Mouse (Mus musculus) olfactory bulb, adult 2 months (tissue): ENCODE results near the gene Banp. TPM values are rescaled to one million over a fixed set of nuclear protein-coding genes. Genes with fewer than 3 reads are reported as not detected.

ENCODE experiments used
- H3K27ac ChIP-seq: fragments of 200-500 bp; 2 replicates; pipeline ENCODE4 v1.5.1; 2012; ENCODE audit warnings: low read depth, low read length; ENCODE audit not compliant: insufficient read depth
- H3K4me1 ChIP-seq: fragments of 200-500 bp; 2 replicates; pipeline ENCODE4 v1.6.1; 2012; ENCODE audit warnings: low read length; ENCODE audit not compliant: control insufficient read depth, insufficient read depth
- H3K4me3 ChIP-seq: fragments of 200-500 bp; 2 replicates; pipeline ENCODE4 v1.5.1; 2012; ENCODE audit warnings: mild to moderate bottlenecking, low read depth, low read length, moderate library complexity; ENCODE audit not compliant: insufficient read depth
- CTCF ChIP-seq: fragments of 200-500 bp; IDR thresholded peaks from 2 replicates; pipeline ENCODE4 v1.5.1; 2012; ENCODE audit warnings: low read depth, mild to moderate bottlenecking, low read length, moderate library complexity; ENCODE audit not compliant: insufficient read depth
- POLR2A ChIP-seq: fragments of 200-500 bp; IDR thresholded peaks from 2 replicates; pipeline ENCODE4 v1.6.1; 2012; ENCODE audit warnings: mild to moderate bottlenecking, low read depth, low read length, moderate library complexity; ENCODE audit not compliant: insufficient read depth
- WGBS: fragments of 180-500 bp; shearing (Covaris S2); methylation state at CpG from one replicate; pipeline ENCODE4 v1.1.7; 2018; 5-methylcytosine and 5-hydroxymethylcytosine counted together
- polyA plus RNA-seq: library from polyadenylated mRNA; stranded (reverse); fragments of >200 nt; gene quantifications from 2 replicates; pipeline ENCODE4 v1.2.4, GENCODE M21; 2012; ENCODE audit warnings: low replicate concordance; ENCODE audit not compliant: missing spikeins, insufficient read depth, insufficient read length

Banp gene
- polyA plus RNA-seq, 1 experiment = not detected

DNA sequence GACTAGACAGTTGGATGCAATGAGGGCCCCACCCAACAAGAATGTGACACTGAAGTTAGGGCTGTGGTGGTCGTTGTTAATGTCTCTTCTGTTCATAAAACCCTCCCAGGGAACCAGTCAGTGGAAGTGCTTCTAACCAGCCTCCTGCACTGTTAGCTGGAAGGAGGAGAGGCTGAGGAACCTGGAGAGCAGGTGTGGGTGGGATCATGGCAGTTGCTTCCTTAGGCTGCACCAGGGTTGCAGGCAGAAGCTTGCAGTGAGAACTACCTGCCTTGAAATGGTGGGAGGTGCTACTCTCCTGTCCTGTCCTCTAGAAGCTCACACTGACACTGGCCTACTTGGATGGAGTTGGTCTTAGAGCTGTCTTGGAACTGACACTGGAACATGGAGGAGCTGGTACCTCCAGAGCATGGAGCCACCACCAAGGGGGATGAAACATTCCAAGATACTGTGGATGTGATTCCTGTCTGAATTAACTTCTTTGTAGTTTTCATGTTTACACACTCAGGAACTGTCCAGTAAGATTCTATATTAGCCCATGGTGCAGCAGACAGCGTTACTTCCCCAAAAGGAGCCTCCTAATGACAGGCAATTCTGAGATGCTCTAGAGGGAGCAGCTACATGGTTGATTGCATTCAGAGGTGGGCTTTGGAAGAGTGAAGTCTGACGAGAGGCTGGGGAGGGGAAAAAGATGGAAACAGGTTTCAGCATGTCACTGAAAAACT lies 4.4 kb downstream of the Banp start:
- whole genome bisulfite sequencing = 63% methylated on average over 3 of the region's 3 CpGs
- Histone ChIP-seq H3K4me1 (peaks cover 14% of the 10 kb centered on the region), H3K27ac (no peak overlapping the region), H3K4me3 (no peak overlapping the region)
- TF ChIP-seq CTCF (no peak), POLR2A (no peak)

DNA sequence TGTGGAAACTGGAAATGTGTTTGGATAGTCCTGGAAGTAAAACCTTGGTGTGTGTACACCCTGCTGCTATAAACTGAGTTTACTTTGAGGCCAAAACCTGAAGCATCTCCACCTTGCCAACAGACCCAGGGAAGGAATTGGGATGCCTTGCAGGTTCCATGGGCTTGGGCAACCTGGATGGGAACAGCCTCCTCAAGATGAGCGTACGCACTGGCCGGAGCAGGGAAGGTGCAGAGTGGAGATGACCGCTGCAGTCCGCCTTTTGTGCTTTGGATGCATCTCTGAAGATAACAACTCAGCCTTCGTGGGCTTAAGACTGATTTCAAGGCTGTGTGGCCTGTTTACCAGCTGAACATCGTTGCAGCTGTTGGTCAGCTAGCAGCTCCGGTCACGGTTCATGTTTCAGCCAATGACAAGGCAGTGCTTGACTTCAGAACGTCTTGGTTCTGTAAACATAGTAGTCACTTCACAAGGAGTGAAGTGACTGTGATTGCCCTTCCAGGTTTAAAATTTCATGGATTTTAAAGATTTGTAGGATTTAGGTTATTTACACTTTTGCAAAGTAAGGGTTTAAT lies 5.5 kb downstream of the Banp start:
- no peak for TF ChIP-seq CTCF
- no peak for TF ChIP-seq POLR2A
- Histone ChIP-seq H3K4me3 (no peak overlapping the region), H3K27ac (no peak overlapping the region), H3K4me1 (peaks cover 15% of the 10 kb centered on the region)
- WGBS = 84% methylated on average over 10 of the region's 10 CpGs

DNA sequence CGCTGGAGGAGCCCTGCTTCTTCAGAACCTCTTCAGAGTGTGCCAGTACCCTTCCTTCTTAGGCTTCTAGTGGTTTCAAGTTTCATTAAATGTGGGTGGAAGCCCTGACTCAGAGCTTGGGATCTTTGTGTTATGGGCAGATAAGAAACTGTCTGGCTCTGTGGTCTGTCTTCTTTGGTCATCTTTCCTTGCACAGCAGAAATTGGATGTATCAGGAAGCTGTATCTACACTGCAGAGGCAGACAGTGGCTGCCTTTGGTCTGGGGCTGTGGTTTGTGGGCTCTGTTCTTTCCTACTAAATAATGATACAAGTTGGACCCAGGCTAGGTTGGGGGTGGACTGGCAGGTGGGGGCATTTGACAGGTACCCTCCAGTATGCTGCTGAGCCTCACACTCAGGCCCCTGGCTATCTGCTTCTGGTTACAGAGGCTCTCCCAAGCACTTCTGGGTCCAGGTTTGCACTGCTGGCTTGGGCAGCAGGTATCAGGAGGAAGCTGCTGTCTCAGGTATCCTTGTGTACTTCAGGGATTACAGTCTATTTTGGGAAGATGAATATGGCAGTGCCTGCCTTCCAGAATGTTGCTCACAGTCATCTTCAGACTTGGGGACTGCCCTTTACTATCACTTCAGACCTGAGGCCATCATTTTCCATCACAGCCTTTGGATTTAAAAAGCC lies 6.4 kb downstream of the Banp start:
- no peak for TF ChIP-seq POLR2A
- H3K27ac ChIP-seq = no peak overlapping the region
- no peak overlapping the region for H3K4me3 ChIP-seq
- 79% methylated on average over 1 of the region's 1 CpGs for WGBS
- peaks cover 20% of the 10 kb centered on the region for H3K4me1 ChIP-seq

DNA sequence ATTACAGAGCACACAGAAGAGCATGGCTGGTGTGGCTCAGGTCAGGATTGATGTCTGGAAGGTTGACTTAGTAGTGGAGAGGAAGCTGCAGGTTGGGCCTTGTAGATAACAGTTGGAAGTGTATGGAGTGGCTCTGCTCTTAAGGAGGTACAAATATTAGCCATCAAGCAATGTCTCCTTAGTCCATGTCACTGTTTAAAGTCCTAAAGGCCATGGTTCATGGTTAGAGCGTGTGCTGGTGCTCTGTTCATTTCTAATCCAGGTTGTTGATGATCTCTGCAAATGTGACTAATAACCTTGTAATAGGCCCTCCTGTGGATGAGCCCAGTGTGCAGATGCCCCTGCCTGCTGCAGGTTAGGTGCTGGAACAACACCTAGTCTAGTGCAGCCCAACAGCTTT lies 8.8 kb downstream of the Banp start:
- H3K4me3 ChIP-seq = no peak overlapping the region
- H3K4me1 ChIP-seq = peaks cover 14% of the 10 kb centered on the region
- TF ChIP-seq POLR2A (no peak), CTCF (no peak)
- no peak overlapping the region for H3K27ac ChIP-seq
- WGBS = 96% methylated on average over 1 of the region's 1 CpGs

DNA sequence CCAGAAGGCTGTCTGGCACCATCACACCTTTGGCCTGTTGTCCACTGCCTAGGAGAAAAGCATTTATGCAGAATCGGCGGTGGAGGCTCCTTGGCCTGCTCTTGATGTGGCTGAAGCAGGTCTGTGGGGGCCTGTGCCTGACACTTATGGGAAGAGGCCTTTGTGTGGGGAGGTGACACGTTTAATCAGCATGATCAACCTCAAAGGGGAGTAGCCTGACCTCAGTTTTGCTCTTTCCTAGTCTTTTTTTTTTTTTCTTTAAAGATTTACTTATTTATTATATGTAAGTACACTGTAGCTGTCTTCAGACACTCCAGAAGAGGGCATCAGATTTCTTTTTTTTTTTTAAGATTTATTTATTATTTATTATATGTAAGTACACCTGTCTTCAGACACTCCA lies 13.3 kb downstream of the Banp start:
- Histone ChIP-seq H3K27ac (no peak overlapping the region), H3K4me3 (no peak overlapping the region), H3K4me1 (peaks cover 22% of the 10 kb centered on the region)
- TF ChIP-seq CTCF (no peak), POLR2A (no peak)
- WGBS = 81% methylated on average over 3 of the region's 3 CpGs

DNA sequence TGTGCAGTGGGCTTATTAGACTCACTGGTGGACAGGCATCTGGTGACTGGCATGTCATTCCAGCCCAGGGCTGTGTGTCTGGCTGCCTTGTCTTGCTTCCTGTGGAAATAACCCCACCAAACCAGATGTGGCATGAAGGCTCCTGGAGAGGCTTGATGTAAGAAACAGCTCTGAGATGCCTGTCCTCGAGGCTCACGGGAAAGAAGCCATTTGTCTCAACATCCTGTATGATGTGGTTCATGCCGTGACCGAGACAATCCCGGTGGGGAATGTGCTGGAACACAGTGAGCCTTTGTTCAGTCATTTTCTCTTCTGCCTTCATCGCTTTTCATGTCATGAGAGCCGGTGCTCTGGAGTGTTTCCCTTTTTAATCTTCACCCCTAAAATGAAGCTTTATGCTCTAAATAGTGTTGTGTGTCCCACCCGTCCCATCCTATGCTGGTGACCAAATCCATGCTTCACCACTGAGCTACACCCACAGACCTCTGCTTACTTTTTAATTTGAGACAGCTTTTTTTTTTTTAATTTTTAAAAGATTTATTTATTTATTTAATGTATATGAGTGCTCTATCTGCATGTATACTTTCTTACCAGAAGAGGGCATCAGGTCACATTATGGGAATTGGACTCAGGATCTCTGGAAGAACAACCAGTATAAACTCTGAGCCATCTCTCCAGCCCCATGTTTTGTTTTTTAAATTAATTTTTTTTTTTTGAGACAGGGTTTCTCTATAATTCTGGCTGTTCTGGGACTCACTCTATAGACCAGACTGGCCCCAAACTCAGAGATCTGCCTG lies 15.4 kb downstream of the Banp start:
- 71% methylated on average over 8 of the region's 8 CpGs for WGBS
- no peak for TF ChIP-seq POLR2A
- no peak for TF ChIP-seq CTCF
- Histone ChIP-seq H3K4me1 (peaks cover 24% of the 10 kb centered on the region), H3K27ac (no peak overlapping the region), H3K4me3 (no peak overlapping the region)

DNA sequence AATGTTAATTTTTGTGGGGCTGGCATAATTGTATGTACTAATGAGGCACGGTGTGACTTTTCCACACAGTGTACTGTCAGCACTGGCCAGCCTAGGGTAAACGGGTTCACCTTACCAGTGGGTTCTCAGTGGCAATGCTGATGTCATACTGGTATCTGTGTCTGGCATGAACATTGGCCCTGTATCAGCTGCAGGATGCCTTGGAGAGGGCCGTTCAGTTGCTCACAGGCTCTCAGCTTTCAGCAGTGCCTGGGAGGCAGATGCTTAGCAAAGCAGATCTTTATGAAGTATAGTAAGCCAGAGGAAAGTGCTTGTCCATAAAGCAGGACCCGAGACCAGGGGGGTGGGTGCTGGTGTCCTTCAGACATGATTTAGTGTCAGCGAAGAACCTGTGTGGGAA lies 16.6 kb downstream of the Banp start:
- Histone ChIP-seq H3K4me1 (peaks cover 19% of the 10 kb centered on the region), H3K27ac (no peak overlapping the region), H3K4me3 (no peak overlapping the region)
- 71% methylated on average over 5 of the region's 5 CpGs for WGBS
- TF ChIP-seq CTCF (no peak), POLR2A (no peak)

DNA sequence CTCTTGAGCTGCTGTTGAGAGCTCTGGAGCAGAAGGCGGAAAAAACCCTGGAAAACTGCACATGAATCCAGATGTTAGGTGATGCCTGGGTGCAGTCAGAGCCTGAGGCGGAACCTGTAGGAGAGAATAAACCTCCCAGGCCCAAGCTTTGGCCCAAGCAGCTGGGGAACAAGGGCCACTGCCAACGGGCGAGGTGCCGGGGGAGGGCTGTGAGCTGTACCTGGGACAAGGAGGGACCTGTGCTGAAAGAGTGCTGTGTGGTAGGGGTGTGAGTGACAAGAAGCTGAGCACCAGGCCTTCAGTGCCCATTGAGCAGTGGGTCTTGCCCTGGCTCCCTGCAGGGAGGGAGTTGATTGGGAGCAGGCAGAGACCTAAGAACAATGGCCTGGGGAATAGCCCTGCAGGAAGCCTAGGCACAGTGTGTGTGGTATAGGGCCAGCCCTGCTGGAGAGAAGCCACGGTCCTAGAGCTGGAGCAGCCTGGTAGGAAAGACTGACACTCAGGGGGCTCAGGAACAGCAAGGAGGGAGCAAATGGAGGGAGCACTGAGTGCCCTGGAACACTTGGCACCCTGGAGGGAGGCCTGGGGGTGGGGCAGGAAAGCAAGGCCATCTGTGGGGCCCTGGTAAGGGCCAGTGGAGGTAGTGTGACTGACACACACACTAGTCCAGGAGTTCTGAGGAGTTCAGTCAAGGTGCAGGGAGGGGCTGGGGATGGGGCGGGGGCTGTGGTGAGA lies 17.3 kb downstream of the Banp start:
- 72% methylated on average over 7 of the region's 7 CpGs for WGBS
- no peak overlapping the region for H3K4me3 ChIP-seq
- H3K27ac ChIP-seq = no peak overlapping the region
- H3K4me1 ChIP-seq = peaks cover 21% of the 10 kb centered on the region
- no peak for TF ChIP-seq POLR2A
- TF ChIP-seq CTCF = no peak

DNA sequence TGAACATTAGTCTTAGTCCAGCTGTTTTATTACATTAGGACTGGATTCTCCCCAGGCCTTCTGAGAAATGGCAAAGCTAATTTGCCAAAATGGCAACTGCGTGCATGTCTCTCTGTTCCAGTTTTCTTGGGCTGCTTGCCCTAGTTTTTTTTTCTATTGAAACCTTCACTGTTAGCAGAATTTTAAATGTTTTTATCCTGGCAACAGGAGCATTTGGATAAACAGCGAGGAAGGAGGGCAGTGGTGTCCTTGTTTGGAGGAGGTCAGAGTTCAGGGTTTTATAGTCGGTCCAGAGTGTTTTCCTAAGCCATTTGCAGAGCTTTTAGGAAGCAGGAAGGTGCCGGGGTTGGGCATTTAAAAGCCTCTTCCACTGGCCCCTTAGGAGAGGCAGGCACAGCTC lies 18.4 kb downstream of the Banp start:
- Histone ChIP-seq H3K27ac (no peak overlapping the region), H3K4me1 (peaks cover 22% of the 10 kb centered on the region), H3K4me3 (no peak overlapping the region)
- TF ChIP-seq CTCF (no peak), POLR2A (no peak)
- WGBS = 51% methylated on average over 4 of the region's 4 CpGs
